Mouse (Mus musculus): ENCODE results near the gene Dusp28.

The Dusp28 gene

GRCm38 (mm10) chr1:92906779-92907631 lies at the start of gene Dusp28:
TSS of gene Dusp28 (plus strand) at chr1:92906981.
- peak; percentile 76 to 80 for DNase-seq

GRCm38 (mm10) chr1:92861503-92861902 lies 45.3 kb upstream of the Dusp28 start:
- DNase-seq = no peak

- no peak for DNase-seq
Measured at GRCm38 (mm10) chr1:92863268-92863667, 43.5 kb upstream of the Dusp28 start.

GRCm38 (mm10) chr1:92866170-92866569 lies 40.6 kb upstream of the Dusp28 start:
- DNase-seq = no peak

GRCm38 (mm10) chr1:92869985-92870384 lies 36.8 kb upstream of the Dusp28 start:
- DNase-seq = no peak

- no peak for DNase-seq
Measured at GRCm38 (mm10) chr1:92872666-92873065, 34.1 kb upstream of the Dusp28 start.

GRCm38 (mm10) chr1:92874011-92874410 lies 32.8 kb upstream of the Dusp28 start:
- no peak for DNase-seq

GRCm38 (mm10) chr1:92875360-92876111 lies 31.2 kb upstream of the Dusp28 start:
- no peak for DNase-seq

- no peak for DNase-seq
Measured at GRCm38 (mm10) chr1:92877431-92877978, 29.3 kb upstream of the Dusp28 start.

GRCm38 (mm10) chr1:92878066-92878741 lies 28.6 kb upstream of the Dusp28 start:
- no peak for DNase-seq

- no peak for DNase-seq
Measured at GRCm38 (mm10) chr1:92879266-92879665, 27.5 kb upstream of the Dusp28 start.

- no peak for DNase-seq
Measured at GRCm38 (mm10) chr1:92880101-92880500, 26.7 kb upstream of the Dusp28 start.

GRCm38 (mm10) chr1:92881982-92882381 lies 24.8 kb upstream of the Dusp28 start:
- DNase-seq = no peak

- no peak for DNase-seq
Measured at GRCm38 (mm10) chr1:92888901-92889655, 17.7 kb upstream of the Dusp28 start.

GRCm38 (mm10) chr1:92892791-92893190 lies 14.0 kb upstream of the Dusp28 start:
- no peak for DNase-seq

GRCm38 (mm10) chr1:92893896-92894295 lies 12.9 kb upstream of the Dusp28 start:
- no peak for DNase-seq

- DNase-seq = peak; percentile 33 to 67
Measured at GRCm38 (mm10) chr1:92895089-92895488, 11.7 kb upstream of the Dusp28 start.

- no peak for DNase-seq
Measured at GRCm38 (mm10) chr1:92902786-92903185, 4.0 kb upstream of the Dusp28 start, which contains the start of gene Ankmy1. TSS of gene Ankmy1 (minus strand) at chr1:92902906.

GRCm38 (mm10) chr1:92903627-92904026 lies 3.2 kb upstream of the Dusp28 start:
- DNase-seq = no peak

- no peak for DNase-seq
Measured at GRCm38 (mm10) chr1:92905703-92906310, 974 bp upstream of the Dusp28 start.

GRCm38 (mm10) chr1:92907632-92908360 lies 1.0 kb downstream of the Dusp28 start:
- no peak for DNase-seq
